Mouse (Mus musculus): ENCODE results near the gene Pcf11. TPM values are rescaled to one million over a fixed set of nuclear protein-coding genes. Genes with fewer than 3 reads are reported as not detected.

Pcf11 gene
- total and polyA plus RNA-seq, 3 experiments: 25.6 to 60.3 (median 34.0) TPM

DNA sequence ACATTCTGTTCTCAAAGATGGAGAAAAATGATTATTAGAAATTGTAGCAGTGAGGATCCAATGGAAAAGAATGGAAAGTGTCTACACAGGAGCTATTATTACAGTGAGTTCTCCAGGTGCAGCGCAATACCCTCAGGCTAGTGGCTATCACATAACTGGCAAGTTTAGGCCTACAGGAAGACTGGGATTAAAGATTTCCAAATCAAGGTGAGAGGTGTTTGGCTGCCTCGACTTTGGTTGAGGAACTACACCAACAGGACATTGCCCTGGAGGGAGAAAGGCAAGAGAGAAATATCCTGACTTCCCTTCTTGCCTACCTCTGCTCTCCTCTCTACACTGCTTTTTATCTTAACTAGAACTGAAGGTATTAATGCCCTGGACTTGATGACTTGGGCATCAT, 19.4 kb upstream of the Pcf11 start:
- H3K4me1 ChIP-seq (ENCODE audit: control insufficient read depth in 1 of 2, insufficient read depth in 2 of 2, low read length in 2 of 2): no peaks in the 10 kb centered on the region
- H3K9me3 ChIP-seq (replicated peaks; ENCODE audit: insufficient read depth, low read length): no peaks in the 10 kb centered on the region
- H3K79me2 ChIP-seq (ENCODE audit: control insufficient read depth, insufficient read depth, low read length, poor library complexity): no peaks in the 10 kb centered on the region
- no peak overlapping the region for H3K9ac ChIP-seq (ENCODE audit: control insufficient read depth, low read depth, low read length, poor library complexity, severe bottlenecking)
- H3K4me3 ChIP-seq (ENCODE audit: control insufficient read depth in 1 of 2, insufficient read depth in 1 of 2, low read depth in 2 of 2, low read length in 2 of 2): no peak overlapping the region
- TF ChIP-seq TAL1 (IDR thresholded peaks at IDR 0.05; ENCODE audit: low read length): no peak
- no peak for TF ChIP-seq MAX (IDR thresholded peaks at IDR 0.05; ENCODE audit: low read length)
- TF ChIP-seq KAT2A (conservative IDR thresholded peaks at IDR 0.05; ENCODE audit: low read depth, low read length): no peak
- no peak for TF ChIP-seq CTCF (IDR thresholded peaks at IDR 0.05 in 2 of 3, conservative IDR thresholded peaks at IDR 0.05 in 1 of 3; ENCODE audit: control insufficient read depth in 1 of 3, insufficient read depth in 1 of 3, low read depth in 2 of 3, low read length in 3 of 3, poor library complexity in 1 of 3, severe bottlenecking in 1 of 3)
- TF ChIP-seq TBP (IDR thresholded peaks at IDR 0.05; ENCODE audit: low read depth, low read length): no peak
- H3K27ac ChIP-seq (ENCODE audit: control insufficient read depth, low read depth, low read length): no peak overlapping the region
- H3K36me3 ChIP-seq (ENCODE audit: control insufficient read depth in 1 of 2, insufficient read depth in 2 of 2, low read length in 2 of 2): no peaks in the 10 kb centered on the region
- peaks cover 14% of the 10 kb centered on the region in 2 experiments for H3K27me3 ChIP-seq (ENCODE audit: control insufficient read depth in 1 of 2, insufficient read depth in 2 of 2, low read length in 2 of 2)
- no peak for DNase-seq (ENCODE audit: low read depth, low spot score)

DNA sequence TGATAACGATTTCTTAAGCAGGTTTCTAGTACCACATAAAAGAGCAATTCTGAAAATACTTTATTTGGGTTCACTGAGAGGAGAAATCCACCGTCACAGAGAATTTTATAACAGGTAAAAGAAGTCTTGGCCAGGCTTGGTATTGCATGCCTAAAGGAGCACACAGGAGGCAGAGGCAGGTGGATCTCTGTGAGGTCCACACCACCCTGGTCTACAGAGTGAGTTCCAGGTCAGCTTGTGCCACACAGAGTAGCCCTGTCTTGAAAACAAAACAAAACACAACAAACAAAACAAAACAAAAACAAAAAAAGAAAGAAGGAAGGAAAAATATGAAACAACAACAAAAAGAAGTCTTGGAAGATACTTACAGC, 18.6 kb upstream of the Pcf11 start:
- H3K9ac ChIP-seq (ENCODE audit: control insufficient read depth, low read depth, low read length, poor library complexity, severe bottlenecking): no peak overlapping the region
- H3K4me3 ChIP-seq (ENCODE audit: control insufficient read depth in 1 of 2, insufficient read depth in 1 of 2, low read depth in 2 of 2, low read length in 2 of 2): no peak overlapping the region
- no peaks in the 10 kb centered on the region for H3K9me3 ChIP-seq (replicated peaks; ENCODE audit: insufficient read depth, low read length)
- no peaks in the 10 kb centered on the region for H3K4me1 ChIP-seq (ENCODE audit: control insufficient read depth in 1 of 2, insufficient read depth in 2 of 2, low read length in 2 of 2)
- no peak for DNase-seq (ENCODE audit: low read depth, low spot score)
- H3K27me3 ChIP-seq (ENCODE audit: control insufficient read depth in 1 of 2, insufficient read depth in 2 of 2, low read length in 2 of 2): peaks cover 16 to 19% of the 10 kb centered on the region in 2 experiments
- TF ChIP-seq HCFC1 (IDR thresholded peaks at IDR 0.05; ENCODE audit: low read depth, low read length): no peak
- TF ChIP-seq UBTF (IDR thresholded peaks at IDR 0.05; ENCODE audit: borderline replicate concordance, insufficient read depth, low read depth, low read length): no peak
- TF ChIP-seq ZKSCAN1 (IDR thresholded peaks at IDR 0.05; ENCODE audit: low read depth, low read length): no peak
- TF ChIP-seq ETS1 (IDR thresholded peaks at IDR 0.05; ENCODE audit: low read depth, low read length): no peak
- no peak for TF ChIP-seq POLR2A (IDR thresholded peaks at IDR 0.05; ENCODE audit: control insufficient read depth in 1 of 2, insufficient read depth in 1 of 2, low read depth in 1 of 2, low read length in 2 of 2, poor library complexity in 1 of 2)
- TF ChIP-seq MYC (IDR thresholded peaks at IDR 0.05; ENCODE audit: low read depth, low read length): no peak
- no peak for TF ChIP-seq USF1 (IDR thresholded peaks at IDR 0.05; ENCODE audit: low read depth, low read length)
- TF ChIP-seq GATA1 (IDR thresholded peaks at IDR 0.05; ENCODE audit: low read depth, low read length): no peak
- no peak for TF ChIP-seq POLR2AphosphoS5 (IDR thresholded peaks at IDR 0.05; ENCODE audit: borderline replicate concordance, low read depth, low read length)
- no peak for TF ChIP-seq BHLHE40 (IDR thresholded peaks at IDR 0.05; ENCODE audit: borderline replicate concordance, low read depth, low read length)
- no peak for TF ChIP-seq MXI1 (IDR thresholded peaks at IDR 0.05; ENCODE audit: low read depth, low read length)
- no peak for TF ChIP-seq ZC3H11A (IDR thresholded peaks at IDR 0.05; ENCODE audit: low read depth, low read length)
- no peak for TF ChIP-seq TBP (IDR thresholded peaks at IDR 0.05; ENCODE audit: low read depth, low read length)
- no peak for TF ChIP-seq SMC3 (IDR thresholded peaks at IDR 0.05; ENCODE audit: low read depth, low read length)
- no peak for TF ChIP-seq JUND (IDR thresholded peaks at IDR 0.05; ENCODE audit: low read depth, low read length)
- no peaks in the 10 kb centered on the region for H3K79me2 ChIP-seq (ENCODE audit: control insufficient read depth, insufficient read depth, low read length, poor library complexity)
- H3K36me3 ChIP-seq (ENCODE audit: control insufficient read depth in 1 of 2, insufficient read depth in 2 of 2, low read length in 2 of 2): no peaks in the 10 kb centered on the region
- H3K27ac ChIP-seq (ENCODE audit: control insufficient read depth, low read depth, low read length): no peak overlapping the region

Measured in MEL (cell line).